Mouse (Mus musculus) cerebellum, postnatal 25 days (tissue): ENCODE measurements around the gene Tmsb10.

Experiments
- DNase-seq, 2 experiments: peaks; one replicate each; pipeline ENCODE4 v3.0.0; 2021; ENCODE audit warnings: mixed read lengths in 2 of 2

Gene Tmsb10

DNA sequence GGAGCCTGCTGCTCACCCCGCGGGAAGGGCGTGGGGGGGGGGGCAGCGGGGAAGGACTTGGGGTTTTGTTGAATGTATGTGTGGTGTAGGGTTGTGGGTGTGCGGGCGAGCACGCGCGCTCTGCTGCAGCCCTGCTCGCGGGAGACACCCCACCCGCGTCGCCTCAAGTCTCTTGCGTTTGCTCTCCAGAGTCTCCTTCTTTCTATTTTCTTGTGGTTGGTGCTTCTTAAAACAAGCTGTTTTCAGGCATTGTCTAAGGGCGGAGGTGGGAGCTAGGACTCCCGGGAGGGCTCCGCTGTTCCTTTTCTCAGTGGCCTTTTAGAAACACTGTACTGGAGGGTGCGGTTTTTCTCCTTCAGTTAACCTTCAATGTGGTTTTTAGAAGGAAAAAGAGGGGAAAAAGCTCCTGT is at the start of gene Tmsb10:
Gene Tmsb10, minus strand, starts transcription at position 87 of the 410 bp plus-strand sequence.
- DNase-seq = no peak

DNA sequence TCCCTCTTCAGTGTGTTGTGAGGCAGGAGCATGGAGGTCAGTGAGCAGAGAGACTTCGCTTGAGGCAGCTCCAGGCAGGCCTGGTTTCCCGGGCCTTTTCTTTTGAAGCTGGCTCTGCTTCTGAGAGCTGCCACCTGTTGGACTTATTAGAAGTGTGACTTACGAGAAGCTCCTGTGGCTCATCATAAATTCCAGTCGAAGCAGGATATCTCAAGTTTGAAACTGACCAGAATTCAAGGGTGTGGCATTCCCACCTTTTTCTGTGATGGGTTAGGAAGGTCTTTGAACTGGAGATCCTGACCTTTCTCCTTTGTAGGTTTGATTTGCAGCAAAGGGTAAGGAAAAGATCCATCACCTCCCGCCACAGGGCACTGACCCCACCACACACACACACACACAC is 45.1 kb upstream of the Tmsb10 start:
- DNase-seq = no peak

DNA sequence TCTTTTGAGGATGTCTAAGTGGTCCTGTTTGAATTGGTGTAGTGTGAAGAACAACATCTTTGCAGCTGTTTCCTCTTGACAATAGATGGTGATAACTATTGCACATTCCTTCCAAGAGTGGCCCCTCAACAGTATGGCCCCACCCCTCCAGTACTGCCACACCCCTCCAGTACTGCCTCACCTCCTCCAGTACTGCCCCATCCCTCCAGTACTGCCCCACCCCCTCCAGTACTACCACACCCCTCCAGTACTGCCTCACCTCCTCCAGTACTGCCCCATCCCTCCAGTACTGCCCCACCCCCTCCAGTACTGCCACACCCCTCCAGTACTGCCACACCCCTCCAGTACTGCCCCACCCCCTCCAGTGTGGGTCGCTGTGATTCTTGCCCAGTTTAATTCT is 43.8 kb upstream of the Tmsb10 start:
- no peak for DNase-seq

DNA sequence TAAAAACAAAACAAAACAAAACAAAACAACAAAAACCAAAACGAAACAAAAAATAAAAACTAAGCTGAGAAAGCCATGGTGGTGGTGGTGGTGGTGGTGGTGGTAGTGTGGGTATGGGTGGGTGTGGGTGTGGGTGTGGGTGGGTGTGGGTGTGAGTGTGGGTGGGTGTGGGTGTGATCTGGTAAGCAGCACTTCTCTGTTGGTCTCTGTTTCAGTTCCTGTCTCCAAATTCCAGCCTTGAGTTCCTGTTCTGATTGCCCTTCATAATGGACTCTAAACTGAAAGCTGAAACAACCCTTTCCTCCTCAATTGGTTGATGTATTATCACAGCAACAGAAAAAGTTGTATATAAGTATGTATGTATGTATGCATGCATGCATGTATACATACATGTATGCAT is 40.3 kb upstream of the Tmsb10 start:
- no peak for DNase-seq

DNA sequence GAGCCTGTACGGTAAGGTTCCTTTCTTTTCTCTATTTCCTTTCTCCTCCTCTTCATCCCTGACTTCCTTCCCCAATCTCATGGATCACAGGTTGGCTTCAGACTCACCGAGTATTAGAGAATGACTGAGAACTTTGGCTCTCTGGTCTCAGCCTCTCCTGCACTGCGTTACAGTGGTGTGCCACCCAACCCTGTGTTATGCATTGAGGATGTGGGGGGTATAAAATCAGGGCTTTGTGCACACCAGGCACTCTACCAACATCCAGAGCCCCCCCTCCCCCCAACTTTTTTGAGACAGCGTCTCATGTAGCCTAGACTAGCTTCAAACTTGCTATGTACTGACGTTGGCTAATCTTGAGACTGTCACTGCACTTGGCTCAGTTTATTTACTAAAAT is 35.1 kb upstream of the Tmsb10 start:
- DNase-seq = no peak

DNA sequence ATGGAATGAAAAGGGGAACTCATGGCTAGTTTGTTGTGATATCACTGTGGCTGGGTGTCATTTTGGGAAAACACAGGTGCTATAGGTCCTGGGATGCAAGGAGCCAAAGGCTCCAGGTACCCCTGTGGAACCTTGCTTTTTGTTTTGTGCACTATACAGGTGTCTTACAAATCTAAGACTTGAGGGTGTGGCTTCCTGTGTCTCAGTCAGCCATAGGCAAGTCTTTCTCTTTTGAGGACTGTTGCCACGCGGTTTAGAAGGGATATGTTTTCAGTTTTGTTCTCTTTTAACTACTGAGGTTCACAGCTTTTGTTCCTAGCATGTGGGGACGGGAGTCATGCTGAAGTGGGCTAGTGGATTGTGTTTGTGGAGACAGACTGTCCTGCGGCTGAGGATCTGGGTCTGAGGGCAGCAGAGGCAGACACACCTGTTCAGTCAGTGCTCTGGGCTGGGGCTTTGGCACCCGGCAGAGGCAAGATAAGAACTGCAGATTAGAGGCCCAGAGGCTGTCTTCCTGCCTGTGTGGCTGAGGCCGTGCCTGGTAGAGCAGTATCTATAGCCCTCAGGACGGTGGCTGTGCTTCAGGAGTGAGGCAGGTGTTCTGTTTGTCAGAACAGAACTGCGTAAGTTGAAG is 34.6 kb upstream of the Tmsb10 start:
- DNase-seq = no peak

DNA sequence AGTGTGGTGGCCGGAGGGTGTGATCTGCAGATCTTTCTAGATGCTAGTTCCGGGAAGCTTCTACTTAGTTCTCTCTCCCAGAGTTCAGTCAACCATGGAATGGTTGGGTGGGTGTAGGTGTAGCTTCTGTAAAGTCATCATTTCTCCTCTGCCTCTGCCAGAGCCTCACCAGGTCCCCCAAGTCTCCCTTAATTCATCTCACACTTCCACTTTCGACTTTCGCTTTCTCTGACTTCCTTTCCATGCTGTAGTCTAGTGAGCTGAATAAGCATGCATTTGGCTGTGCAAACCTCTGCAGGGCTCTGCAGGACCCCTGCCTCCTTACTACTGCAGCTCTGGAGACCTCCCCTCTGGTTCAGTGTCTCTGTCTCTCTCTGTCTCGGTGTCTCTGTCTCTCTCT is 31.7 kb upstream of the Tmsb10 start:
- no peak for DNase-seq

DNA sequence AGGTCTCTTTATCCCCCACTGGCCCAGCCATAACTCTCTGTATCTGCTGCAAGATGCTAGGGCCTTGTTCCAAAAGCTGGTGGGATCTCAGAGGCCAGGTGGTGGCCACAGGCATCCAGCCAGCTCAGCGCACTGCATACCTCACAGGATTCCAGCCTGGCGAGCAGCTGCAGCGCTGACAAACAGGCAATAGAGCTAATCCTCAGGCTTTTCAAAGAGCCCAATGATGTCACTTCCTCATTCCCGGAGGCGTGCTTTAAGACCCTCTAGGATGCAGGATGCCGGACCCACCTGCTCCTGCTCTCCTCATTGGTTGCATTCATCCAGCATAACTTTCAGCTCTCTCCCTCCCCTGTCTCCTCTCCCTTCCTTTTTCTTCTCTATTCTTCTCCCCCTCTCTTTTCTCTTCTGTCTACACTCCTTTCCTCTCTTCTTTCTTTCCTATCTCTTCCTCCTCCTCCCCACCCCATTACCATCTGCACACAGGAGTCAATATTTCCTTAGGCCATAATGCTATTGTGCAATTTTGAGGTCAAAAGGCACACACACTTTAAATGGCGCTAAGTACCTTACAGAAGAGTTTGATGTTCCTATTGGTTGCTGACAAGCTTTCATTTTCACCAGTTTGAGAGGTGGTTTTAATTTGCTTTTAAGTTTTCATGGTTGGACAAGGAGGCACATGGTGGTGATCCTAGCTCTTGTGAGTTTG is 30.6 kb upstream of the Tmsb10 start:
- peak; percentile 70 to 82 for DNase-seq

DNA sequence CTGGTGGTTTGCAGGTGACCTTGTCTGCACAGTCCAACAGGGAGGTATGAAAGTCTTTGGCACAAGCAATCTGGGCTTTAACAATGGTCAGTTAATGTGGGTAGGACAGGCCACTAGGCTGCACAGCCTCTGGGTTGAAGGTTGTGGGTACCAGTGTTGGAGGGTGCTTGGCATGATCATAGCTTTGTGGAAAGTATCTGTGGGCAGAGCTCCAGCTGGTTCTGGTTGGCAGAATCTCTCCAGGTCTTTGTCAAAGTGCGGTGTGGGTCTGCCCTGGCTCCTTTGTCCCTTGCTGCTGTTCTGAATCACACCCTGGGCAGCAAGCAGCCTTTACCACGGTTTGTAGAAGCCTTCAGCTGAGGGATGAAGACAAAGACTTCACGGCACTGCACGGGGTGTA is 24.0 kb upstream of the Tmsb10 start:
- DNase-seq = no peak

DNA sequence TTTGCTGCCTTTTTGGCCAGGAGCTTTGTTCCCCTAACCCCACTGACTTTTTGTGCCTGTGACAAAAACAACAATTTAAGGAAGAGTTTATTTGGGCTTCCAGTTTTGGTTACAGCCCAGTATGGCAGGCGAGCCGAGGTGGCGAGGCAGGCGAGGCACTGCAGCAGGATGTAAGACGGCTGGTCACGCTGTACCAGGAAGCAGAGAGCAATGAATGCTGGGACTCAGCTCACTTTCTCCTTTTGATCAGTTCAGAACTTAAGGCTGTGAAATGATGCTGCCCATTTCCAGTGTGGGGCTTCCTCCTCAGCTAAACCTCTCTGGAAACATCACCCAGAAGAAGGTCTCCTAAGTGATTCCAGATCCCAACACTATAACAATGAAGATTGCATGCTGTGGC is 23.3 kb upstream of the Tmsb10 start:
- DNase-seq = no peak

DNA sequence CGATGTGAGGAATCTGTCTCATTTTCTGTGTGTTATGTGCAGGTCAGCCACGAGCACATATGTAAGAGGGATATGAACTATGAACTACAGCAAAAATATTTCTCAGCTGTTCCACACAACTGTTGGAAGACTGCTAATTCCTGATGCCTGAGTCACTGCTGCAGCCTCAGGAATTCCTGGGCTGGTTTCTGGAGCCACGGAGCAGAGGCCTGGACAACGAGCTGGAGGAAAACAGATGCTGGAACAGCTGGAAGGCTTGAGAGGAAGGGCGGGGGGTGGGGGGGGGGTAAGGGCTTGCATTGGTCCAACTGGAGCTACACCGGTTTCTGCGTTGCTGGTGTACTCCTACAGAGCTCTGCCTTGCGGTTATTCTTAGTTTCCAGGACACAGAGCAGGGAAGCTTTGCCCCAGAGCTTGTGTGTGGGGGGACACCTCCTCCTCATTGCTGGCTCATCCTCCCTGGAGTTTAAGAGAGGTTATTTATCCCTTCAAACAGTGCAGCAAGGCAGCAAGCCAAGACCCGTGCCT is 22.6 kb upstream of the Tmsb10 start:
- no peak for DNase-seq

DNA sequence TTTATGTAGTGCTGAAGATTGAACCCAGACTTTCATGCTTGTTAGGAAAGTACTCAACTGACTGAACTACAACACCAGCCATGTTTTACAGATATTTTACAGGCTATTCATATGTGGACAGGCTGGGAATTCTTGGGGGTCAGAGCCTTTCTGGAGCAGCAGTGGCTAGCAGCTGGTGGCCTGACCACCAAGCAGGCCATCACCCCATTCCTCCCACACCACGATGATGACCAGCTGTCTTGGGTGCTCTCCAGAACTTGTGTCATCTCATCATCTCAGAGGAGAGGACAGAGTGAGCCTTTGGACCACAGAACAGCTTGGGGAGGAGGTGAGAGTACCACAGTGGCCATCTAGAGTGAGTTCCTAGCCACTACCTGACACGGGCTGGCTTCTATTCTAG is 18.3 kb upstream of the Tmsb10 start:
- DNase-seq = no peak

DNA sequence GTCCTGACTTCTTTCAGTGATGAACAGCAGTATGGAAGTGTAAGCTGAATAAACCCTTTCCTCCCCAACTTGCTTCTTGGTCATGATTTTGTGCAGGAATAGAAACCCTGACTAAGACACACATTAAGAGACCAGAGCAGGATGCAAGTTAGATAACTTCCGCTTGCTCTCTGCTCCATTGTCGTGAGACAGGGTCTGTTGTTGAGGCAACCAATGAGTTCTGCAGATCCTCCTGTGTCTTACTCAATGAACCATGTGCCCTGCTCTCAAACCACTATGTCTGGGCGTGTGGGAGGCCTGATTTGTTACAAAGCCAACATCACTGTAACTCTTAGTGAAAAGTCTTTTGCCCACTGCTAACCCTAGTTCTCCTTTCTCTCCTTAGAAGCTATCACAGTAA is 12.5 kb upstream of the Tmsb10 start:
- no peak for DNase-seq

DNA sequence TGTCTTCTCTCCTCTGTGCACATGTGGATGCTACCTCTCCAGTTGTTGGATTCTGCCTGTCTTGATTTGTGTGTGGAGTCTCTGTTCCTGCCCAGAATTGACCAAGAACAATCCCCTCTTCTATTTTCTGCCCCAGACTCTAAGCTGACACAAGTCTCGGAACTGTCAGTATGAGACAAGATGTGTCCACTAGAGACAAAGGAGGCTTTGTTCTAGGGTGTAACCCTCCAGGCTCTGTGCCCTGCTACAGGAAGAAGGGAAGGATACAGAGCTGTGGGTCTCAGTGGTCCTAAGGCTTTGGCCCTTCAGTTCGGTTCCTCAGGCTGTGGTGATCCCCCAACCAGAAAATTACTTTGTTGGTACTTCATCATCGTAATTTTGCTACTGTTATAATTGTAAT is 11.2 kb upstream of the Tmsb10 start:
- no peak for DNase-seq

DNA sequence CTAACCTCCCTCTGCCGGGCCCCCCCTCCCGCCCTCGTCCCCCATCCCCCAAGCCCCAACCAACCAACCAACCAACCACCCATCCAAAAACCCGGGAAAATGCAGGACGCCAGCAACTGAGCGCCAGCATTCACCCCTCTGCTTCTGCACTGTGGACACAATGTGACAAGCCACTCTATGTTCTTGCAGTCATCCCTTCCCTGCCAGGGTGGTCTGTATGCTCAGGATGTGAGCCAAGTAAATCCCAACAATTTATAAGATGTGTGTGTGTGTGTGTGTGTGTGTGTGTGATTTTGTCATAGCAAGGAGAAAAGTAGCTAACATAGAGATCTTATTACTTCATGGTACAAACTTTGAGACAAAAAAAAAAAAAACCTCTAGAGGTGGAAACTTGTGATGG is 6.7 kb upstream of the Tmsb10 start:
- DNase-seq = no peak

DNA sequence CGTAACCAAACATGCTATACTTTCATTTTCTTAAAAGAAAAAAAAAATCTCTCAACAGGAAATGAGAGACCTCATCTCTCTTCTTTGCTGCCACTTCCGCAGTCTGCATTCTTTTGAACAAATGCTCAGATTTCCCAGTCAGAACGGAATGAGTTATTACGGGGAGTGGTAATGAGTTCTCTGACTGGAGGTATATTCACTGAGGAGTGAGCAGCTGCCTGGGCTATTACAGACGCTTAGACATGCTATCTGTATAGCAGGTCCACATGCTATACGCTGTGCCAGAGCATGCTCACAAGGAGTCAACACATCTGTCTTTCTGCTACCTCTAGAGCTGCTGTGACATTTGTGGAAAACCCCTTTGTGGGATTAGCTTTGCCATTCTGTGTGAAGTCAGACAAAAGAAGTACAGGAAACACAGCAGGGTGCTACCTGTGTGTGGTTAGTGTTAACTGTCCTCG is 3.8 kb upstream of the Tmsb10 start:
- no peak for DNase-seq

DNA sequence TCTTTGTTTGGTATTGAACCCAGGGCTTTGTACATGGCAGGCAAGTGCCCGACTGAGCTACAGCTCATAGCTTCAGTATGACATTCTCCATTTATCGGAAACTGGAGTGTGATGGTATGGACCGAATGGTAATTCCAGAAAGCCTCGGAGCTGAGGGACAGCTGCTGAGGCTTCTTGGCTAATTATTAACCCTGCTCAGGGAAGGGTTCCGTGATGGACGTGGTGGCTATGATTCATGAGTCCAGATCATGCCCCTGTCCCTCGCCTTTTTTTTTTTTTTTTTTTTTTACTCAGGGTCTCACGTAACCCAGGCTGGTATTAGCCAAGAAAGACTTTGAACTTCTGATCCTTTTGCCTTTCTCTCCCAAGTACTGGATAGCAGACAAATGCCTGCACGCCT is 3.1 kb upstream of the Tmsb10 start:
- DNase-seq = no peak

DNA sequence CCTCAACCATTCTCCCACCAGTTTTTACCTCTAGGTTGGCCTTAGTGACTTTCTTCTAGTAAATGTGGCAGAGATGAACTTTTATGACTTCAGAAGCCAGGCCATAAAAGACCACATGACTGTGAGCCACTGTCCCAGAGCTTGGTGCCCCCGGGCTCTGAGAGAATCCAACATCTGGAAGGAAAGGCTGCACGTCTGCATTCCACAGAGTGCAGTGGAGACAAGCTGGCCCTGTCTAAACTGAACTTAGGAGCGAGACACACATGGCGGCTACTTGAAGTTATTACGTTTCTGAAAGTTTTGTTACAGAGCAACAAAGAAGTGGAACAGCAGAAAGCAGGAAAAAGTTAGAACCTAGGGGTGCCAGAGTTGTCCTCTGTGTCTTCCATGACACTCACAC is 2.1 kb upstream of the Tmsb10 start:
- no peak for DNase-seq

DNA sequence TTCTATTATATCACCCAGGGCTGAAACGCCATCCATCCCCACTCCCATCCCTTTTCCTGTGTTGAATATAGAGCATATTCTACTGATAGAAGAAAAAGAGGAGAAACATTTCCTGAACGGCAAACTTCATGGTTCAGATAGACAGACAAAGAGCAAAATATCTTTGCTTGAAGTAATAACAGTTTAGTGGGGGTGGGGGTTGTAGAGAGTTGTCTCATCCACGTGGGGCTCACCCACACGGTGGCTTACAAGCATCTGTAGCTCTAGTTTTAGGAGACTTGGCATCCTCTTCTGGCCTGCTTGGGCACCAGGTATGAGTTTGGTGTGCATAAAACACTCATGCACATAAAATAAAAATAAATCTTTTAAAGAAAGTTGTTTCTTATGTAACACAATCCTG is 627 bp upstream of the Tmsb10 start:
- DNase-seq = no peak

DNA sequence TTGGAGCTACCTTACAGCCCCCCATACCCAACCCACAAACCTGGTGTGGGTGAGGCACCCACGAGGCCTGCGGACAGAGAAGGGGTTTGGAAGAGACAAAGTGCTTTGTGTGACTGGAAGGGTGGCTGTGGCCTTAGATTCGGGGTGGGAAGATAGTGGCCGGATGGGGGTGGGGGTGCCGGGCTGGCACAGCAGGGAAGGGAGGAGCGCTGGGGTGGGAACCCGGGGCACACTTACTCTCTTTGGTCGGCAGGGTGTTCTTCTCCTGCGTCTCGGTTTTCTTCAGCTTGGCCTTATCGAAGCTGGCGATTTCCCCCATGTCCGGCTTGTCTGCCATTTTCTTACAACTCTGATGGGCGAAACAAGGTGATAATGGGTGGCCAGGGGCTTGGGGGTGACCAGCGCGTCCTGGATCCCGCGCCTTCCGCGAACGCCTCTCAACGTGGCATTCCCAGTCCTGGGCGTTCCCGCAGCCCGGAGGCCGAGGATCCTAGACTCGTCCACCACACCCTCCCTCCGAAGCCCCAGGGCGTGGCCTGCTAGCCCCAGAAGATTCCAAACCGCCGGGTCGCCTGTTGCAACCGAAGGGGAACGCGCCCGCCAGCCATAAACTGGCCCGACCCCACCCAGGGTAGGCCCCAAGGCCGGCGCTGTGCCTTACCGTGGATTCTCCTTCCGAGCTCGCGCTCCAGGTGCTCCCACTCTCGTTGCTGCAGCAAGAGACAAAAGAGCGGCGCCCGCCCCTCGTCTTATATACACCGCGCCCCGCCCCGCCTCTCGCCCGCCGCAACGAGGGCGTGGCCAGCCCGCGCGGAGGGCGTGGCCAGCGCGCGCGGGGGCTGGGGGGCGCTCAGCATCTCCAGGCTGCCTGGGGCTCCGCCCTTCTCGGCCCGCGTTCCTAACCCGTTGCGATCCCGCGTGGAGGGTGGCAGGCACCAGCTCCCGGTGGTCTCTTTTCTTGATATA is 589 bp downstream of the Tmsb10 start:
- DNase-seq = peak; percentile 94 to 95

DNA sequence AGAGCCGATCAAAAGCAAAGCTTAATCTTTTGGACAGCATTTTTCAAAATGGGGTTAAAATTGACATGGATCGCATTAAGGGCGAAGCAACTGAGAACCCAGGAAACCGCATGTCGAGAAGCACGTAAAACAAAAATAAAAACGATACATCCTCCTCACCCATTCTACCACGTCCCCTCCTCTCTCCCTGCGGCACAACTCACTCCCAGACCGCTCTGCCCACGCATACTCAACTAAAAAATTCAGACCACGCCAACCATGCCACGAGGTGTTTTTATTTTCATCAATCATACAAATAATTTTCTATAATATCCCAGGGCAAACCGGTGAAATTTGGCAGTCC is 1.5 kb downstream of the Tmsb10 start:
- DNase-seq = peak; percentile 31 to 49

DNA sequence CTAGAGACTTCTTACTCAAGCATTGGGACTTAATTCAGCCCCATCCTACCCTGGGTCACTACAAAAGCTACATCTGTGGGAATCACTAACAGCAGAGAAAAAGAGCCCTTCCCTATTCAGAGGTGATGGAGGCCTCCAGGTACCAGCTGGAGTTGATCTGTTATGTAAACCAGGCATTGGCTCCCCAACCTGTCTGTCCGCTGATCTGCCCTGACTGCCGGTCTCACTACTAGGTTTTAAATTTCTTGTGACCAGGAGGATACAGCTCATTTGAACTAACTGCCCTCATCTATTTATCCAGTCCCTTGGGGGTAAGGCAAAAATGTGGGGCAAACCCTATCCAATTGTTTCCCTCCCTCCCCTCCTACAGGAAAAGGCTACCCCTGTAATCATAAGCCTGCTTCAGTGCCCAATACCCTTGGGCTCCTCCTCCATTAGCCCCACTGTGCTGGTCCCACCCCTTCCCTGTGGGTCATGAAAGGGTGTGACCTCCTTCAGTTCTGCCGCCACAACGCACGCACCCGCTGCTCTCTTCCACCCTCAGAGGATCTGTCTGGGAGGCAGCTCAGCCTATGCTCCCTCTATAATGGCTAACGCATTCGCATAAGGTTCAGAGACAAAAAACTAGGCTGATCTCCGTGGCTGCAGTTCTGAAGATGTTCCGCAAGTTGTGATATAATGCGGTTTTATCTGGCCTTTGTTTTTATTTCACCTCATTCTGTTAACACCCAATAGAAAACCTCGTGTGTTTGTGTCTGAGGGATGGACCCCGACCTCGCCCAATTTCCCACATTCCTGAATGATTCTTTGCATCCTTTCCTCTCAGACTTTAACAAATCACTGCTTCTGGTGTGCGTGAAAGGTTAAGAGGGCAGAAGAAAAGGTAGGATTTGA is 2.1 kb downstream of the Tmsb10 start:
- DNase-seq = peak; percentile 71 to 75
